Mouse (Mus musculus) limb, embryonic 13.5 days (tissue): ENCODE measurements around the gene Exoc3l. TPM values are rescaled to one million over a fixed set of nuclear protein-coding genes. Genes with fewer than 3 reads are reported as not detected.
A peak's percentile ranks its signal among the peaks of the same experiment; 100 is the strongest.

Experiments
- ATAC-seq: fragments of 200-750 bp; cut with Nextera tagmentation; 2 replicates; pipeline ENCODE4 v1.8.0; 2017; ENCODE audit warnings: low read depth, moderate number of reproducible peaks, moderate TSS enrichment; ENCODE audit not compliant: low FRiP score
- H3K27ac ChIP-seq: fragments of 300-500 bp; sonication (generic); 2 replicates; pipeline ENCODE4 v1.5.1; 2015; ENCODE audit warnings: inconsistent platforms, mild to moderate bottlenecking, moderate library complexity
- H3K27me3 ChIP-seq: fragments of 300-500 bp; sonication (generic); 2 replicates; pipeline ENCODE4 v1.6.1; 2015; ENCODE audit warnings: mild to moderate bottlenecking, inconsistent platforms
- H3K36me3 ChIP-seq: fragments of 300-500 bp; sonication (generic); 2 replicates; pipeline ENCODE4 v1.6.1; 2015; ENCODE audit warnings: inconsistent platforms, mild to moderate bottlenecking, moderate library complexity
- H3K4me1 ChIP-seq: fragments of 300-500 bp; sonication (generic); 2 replicates; pipeline ENCODE4 v1.6.1; 2015; ENCODE audit warnings: inconsistent platforms
- H3K4me2 ChIP-seq: fragments of 300-500 bp; sonication (generic); replicated peaks from 2 replicates; pipeline ENCODE4 v1.6.1; 2015; ENCODE audit warnings: inconsistent platforms, mild to moderate bottlenecking, moderate library complexity
- H3K4me3 ChIP-seq: fragments of 300-500 bp; sonication (generic); 2 replicates; pipeline ENCODE4 v1.5.1; 2015; ENCODE audit warnings: moderate library complexity, mild to moderate bottlenecking, inconsistent platforms
- H3K9ac ChIP-seq: fragments of 300-500 bp; sonication (generic); 2 replicates; pipeline ENCODE4 v1.6.1; 2015; ENCODE audit warnings: mild to moderate bottlenecking, inconsistent platforms
- H3K9me3 ChIP-seq: fragments of 300-500 bp; sonication (generic); 2 replicates; pipeline ENCODE4 v1.6.1; 2016; ENCODE audit warnings: inconsistent platforms
- WGBS: fragments of 180-500 bp; shearing (Covaris S2); methylation state at CpG from one replicate; pipeline ENCODE4 v1.1.7; 2015; 5-methylcytosine and 5-hydroxymethylcytosine counted together
- polyA plus RNA-seq: library from polyadenylated mRNA; unstranded; fragments of >200 nt; fragmentation: Nextera tagmentation; extraction: Ambion mirVana; gene quantifications from 2 replicates; pipeline ENCODE4 v1.2.1, GENCODE M21; 2015

The Exoc3l gene
- polyA plus RNA-seq, 1 experiment from 2014 or later: 9.1 TPM

DNA sequence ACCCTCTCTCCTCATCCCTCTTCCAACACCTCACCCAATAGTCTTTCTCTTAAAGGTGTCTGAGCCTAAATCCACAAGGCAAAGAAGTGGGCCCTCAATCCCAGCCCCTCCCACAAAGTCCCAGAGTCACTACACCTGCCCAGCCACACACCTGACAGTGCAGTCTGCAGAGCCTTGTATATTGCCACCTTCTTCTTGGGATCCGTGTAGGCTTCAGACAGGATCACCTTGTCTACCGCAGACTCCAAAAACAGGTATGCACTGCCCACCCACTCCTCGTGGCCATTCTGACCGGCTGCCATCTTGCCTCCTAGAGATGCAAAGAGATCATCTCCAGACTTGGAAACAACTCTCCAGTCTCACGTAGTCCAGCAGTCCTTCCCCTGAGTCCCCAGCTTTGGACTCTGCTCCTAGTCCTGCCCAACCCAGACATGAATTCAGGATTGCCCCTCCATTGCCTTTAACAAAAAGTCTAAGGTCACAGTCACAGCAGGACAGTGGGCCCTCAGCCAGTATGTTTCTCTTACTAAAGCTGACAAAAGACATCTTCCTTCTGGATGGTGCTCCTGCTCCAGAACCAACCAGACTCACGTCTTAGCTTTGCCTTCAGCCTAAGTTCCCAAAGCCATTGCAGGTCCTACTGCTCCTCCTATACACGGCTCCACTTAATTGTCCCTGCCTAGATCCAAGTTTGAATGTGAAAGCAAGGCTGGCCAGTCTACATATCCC, 35.4 kb downstream of the Exoc3l start:
- Histone ChIP-seq H3K9ac (no peak overlapping the region), H3K27ac (no peak overlapping the region), H3K27me3 (peaks cover 87% of the 10 kb centered on the region), H3K4me3 (no peak overlapping the region), H3K36me3 (no peaks in the 10 kb centered on the region), H3K4me2 (no peak overlapping the region), H3K4me1 (peaks cover 26% of the 10 kb centered on the region), H3K9me3 (peaks cover 5% of the 10 kb centered on the region; the same call in 1 of the 2 replicates)
- no peak for ATAC-seq
- WGBS: 59% methylated on average over 7 of the region's 7 CpGs

DNA sequence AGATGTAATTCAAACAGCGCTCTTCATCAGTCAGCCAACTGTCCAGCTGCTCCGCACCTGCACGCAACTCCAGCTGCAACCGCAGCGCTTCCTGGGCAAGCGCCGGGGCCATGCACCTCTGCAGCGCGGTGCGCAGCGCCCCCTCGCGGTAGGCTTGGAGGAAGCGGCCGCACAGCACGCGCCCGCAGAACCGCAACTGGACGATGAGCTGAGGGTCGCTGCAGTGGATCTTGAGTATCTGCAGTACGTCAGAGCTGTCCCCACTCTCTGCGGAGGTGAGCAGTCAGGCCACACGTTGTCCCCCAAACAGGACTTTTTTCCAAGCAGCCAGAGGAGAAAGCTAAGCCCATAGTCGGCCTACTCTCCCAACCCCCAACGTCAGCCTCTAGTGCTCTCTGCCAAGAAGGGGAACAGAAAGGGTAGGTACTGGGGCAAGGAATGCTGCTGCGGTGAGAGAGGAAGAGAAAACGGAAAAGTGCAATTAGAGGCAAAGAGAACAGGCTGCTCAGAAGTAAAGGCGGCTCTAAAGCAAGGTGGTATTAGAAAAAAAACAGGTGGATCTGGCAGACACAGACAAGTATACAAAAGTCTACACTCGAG, 36.1 kb downstream of the Exoc3l start:
- peaks cover 27% of the 10 kb centered on the region for H3K4me1 ChIP-seq
- H3K27me3 ChIP-seq: peaks cover 82% of the 10 kb centered on the region
- ATAC-seq: peak; percentile 24; the same call in 1 of the 2 replicates
- no peaks in the 10 kb centered on the region for H3K36me3 ChIP-seq
- H3K4me3 ChIP-seq: peak overlapping the region; percentile 44
- peaks cover 5% of the 10 kb centered on the region; the same call in 1 of the 2 replicates for H3K9me3 ChIP-seq
- 4% methylated on average over 30 of the region's 30 CpGs for WGBS
- H3K9ac ChIP-seq: peak overlapping the region; percentile 55
- peak overlapping the region; percentile 73 for H3K4me2 ChIP-seq
- no peak overlapping the region for H3K27ac ChIP-seq

DNA sequence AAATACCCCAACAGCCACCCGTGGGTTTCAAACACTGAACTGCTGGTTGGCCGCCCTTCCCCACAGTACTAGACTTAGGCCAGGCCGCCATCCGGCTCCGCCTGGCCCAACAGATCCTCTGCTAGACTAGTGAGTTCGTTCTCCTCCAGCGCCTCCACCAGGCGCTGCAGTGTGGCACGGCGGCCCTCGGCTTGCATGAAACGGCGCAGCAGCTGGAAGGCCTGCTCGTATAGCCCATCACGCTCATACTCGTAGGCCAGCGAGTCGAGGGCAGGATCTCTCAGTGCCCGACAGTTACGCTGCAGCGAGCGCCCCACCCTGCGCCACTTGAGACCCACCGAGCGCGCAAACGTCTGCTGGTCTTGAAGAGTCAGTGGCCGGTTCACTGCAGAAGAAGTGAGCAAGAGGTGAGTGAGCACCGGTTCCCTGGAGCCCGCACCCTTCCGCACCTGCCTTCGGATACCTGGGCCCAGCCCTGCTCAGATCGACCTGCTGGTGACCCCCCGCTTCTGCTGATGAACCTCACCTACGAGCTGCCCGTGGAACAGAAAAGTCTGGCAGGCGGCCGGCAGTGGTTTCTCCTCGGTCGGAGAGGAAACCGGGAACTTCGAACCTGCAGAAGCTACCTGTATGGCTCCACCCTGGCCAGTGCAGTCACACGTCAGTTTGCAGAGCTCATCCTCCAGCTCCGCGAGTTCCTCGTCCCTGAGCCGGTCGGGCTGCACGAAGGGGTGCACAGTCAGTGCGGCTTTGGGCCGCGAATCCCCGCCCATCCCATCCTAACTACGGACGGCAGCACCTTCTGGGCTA, 36.8 kb downstream of the Exoc3l start:
- peak; percentile 2; the same call in 1 of the 2 replicates for ATAC-seq

DNA sequence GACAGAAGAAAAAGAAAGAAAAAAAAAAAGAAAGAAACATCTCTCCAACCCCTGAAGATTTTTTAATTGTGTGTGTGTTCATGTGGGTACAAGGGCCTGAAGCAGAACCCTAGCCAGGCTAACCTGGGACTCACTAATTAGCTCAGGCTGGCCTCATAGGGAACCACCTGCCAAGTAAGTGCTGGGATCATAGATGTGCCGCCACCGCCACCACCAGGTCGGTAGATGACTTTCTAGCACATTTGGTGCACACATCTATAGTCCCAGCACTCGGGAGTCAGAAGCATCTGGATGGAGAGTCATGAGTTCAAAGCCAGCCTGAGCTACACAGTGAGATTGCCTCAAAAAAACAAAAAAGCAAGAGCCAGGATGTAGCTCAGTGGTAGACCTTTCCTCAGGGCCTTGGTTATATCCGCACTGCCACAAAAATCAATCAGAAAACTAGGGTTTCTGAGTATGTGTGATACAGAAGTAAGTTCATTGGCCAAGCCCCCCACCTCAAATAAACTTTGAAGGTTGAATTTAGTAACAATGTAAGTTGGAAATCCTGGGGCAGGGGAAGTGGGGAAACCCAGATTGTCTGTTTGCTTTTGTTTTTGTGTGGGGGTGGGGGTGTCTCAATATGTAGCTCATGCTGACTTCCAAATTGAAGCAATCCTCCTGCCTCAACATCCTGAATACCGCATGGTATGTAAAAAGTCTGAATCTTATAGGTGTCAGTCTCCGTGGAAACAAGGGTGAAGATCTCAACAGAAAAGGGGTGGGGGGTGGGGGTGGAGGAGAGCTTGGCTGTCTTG, 38.4 kb downstream of the Exoc3l start:
- WGBS: 71% methylated on average over 7 of the region's 7 CpGs
- no peak overlapping the region for H3K9ac ChIP-seq
- H3K4me3 ChIP-seq: no peak overlapping the region
- H3K4me2 ChIP-seq: no peak overlapping the region
- peaks cover 36% of the 10 kb centered on the region for H3K4me1 ChIP-seq
- no peak overlapping the region for H3K27ac ChIP-seq
- peaks cover 64% of the 10 kb centered on the region for H3K27me3 ChIP-seq
- H3K9me3 ChIP-seq: peaks cover 5% of the 10 kb centered on the region; the same call in 1 of the 2 replicates
- ATAC-seq: no peak
- peaks cover 8% of the 10 kb centered on the region for H3K36me3 ChIP-seq

More for the DNA sequence above, 36.8 kb downstream of the Exoc3l start:
- Histone ChIP-seq H3K9me3 (peaks cover 5% of the 10 kb centered on the region; the same call in 1 of the 2 replicates), H3K4me3 (peak overlapping the region; percentile 44), H3K4me2 (peak overlapping the region; percentile 73), H3K9ac (peak overlapping the region; percentile 55), H3K4me1 (peaks cover 26% of the 10 kb centered on the region), H3K27ac (no peak overlapping the region), H3K36me3 (no peaks in the 10 kb centered on the region), H3K27me3 (peaks cover 80% of the 10 kb centered on the region)
- WGBS: 3% methylated on average over 55 of the region's 55 CpGs

DNA sequence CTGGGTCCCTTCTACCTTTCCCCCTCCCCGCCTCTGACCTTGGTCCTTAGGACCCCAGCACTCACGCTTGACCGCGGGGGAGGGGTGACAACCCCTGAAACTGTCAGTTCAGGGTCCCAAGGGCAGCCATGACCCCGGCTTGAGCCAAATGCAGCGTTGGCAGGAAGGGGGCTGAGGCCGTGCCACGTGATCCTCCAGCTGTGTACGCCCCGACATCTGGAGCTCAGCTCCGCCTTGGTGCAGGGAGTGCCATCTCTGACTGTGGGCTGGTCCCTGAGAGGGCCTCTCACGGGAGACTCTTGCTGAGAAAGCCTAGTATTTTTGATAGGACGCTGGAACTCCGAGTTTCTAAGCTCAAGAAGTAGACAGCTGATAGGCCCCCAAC, 40.9 kb downstream of the Exoc3l start, which contains the start of gene B3gnt9:
Gene B3gnt9 (minus strand): TSS at position 188 of the 385 bp plus-strand sequence.
- peaks cover 32% of the 10 kb centered on the region for H3K36me3 ChIP-seq
- H3K4me2 ChIP-seq: peak within 1 kb of the TSS; percentile 90
- peak within 1 kb of the TSS; percentile 76 for H3K9ac ChIP-seq
- no peaks in the 10 kb centered on the region for H3K9me3 ChIP-seq
- peaks cover 42% of the 10 kb centered on the region for H3K27me3 ChIP-seq
- 1% methylated on average over 14 of the region's 14 CpGs for WGBS
- peak within 1 kb of the TSS; percentile 84 for H3K27ac ChIP-seq
- H3K4me1 ChIP-seq: peaks cover 35% of the 10 kb centered on the region
- peak within 1 kb of the TSS; percentile 63 for H3K4me3 ChIP-seq
- peak; percentile 77 for ATAC-seq

DNA sequence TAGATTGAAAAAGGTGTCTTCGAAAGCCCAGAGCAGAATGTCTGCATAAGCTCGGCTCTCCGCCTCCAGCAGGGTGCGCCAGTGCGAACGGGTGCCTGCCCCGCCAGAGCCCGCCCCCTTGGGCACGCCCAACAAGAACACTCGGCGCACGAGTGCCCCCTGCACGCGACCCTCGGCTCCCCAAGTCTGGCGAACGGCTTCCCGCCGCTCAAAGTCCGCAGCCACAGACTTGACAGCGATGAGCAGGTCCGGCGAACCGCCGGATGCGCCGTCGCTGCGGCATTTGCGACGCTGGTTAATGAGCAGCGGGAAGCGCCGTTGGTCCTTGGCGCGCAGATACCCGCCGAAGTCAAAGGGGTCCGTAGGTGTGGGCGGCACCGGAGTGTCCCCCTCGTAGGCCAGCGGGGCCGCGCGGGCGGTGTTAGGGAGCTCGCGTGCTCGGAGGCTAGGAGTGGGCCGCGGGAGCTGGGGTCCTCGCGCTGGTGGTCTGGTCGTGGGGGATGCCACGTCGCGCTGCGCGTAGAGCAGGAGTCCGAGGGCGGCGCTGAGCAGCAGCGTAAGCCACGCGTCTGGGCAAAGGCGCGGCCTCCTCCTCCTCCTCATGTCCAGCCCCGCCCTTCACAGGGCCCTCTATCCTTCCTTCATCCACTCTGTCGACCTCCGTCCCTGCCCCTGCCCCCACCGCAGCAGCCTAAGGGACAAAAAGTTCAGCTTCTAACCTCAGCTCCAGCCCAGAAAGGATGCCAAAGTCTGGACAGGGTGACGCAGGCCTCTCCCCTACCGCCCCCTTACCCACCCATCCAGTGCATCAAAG, 41.5 kb downstream of the Exoc3l start:
- Histone ChIP-seq H3K9ac (peak overlapping the region; percentile 76), H3K9me3 (no peaks in the 10 kb centered on the region), H3K36me3 (peaks cover 38% of the 10 kb centered on the region), H3K4me1 (peaks cover 29% of the 10 kb centered on the region), H3K4me3 (peak overlapping the region; percentile 63), H3K27me3 (peaks cover 36% of the 10 kb centered on the region), H3K27ac (peak overlapping the region; percentile 84), H3K4me2 (peak overlapping the region; percentile 90)
- under 1% methylated on average over 73 of the region's 74 CpGs for WGBS
- peak; percentile 87 for ATAC-seq

DNA sequence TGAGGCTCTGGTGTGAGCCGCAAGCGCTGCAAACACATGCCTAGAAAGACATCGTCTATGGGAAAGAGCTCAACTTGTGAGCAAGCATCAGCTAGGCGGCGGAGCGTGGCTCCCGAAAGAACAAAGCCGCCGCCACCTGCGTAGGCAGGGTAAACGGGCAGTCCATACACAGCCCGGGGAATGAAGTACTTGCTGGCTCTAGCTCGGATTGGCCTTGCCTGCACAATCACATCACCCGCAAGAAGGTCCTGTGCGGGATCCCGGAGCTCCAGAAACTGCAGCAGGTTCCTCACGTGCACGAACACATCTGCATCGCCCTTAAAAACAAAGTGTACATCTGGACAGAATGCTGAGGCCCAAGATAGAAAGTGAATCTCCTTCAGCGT, 42.1 kb downstream of the Exoc3l start:
- H3K27ac ChIP-seq: no peak overlapping the region; the same call in 1 of the 2 replicates
- peak overlapping the region; percentile 90 for H3K4me2 ChIP-seq
- peak overlapping the region; percentile 76 for H3K9ac ChIP-seq
- no peak for ATAC-seq
- peaks cover 23% of the 10 kb centered on the region for H3K4me1 ChIP-seq
- H3K27me3 ChIP-seq: peaks cover 30% of the 10 kb centered on the region
- peak overlapping the region; percentile 63 for H3K4me3 ChIP-seq
- peaks cover 44% of the 10 kb centered on the region for H3K36me3 ChIP-seq
- no peaks in the 10 kb centered on the region for H3K9me3 ChIP-seq
- WGBS: 35% methylated on average over 20 of the region's 20 CpGs

DNA sequence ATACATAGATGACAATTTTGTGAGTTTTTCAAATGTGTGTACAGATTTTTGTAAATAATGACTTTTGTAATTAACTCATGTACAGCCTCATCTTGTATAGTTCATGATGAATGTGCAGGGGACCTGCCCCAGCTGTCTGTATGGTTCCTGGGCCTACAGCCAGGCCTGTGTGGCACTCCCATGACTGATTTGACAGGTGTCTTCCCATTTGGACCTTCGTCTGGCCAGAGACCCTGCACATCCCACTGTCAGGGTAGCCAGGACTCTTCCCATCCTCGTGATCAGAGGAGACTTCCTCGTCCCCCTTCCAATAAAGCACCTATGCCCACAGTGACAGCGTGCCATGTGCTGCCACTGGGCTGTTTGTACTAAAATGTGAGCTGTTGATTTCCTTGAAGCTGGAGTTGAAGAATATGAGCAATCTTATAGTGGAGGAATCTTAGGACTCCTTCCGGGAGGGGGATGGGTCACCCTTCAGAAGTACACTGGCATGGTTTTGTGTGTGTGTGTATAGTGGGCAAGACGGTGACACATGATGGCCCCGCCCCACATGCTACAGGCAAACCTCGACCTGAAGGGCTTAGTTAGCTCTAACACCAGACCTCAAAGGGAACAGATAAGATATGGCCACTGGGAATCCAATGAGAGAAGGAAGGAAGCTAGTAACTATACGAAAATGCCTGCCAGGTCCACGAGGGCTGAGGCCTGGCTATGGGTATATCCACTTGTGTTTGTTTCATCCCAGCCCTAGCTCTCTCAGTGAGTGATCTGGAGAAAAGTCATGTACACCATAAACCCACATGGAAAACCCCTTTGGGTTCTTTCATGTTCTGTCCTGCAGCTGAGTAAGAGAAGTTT, 43.0 kb downstream of the Exoc3l start:
- Histone ChIP-seq H3K9me3 (no peaks in the 10 kb centered on the region), H3K36me3 (peaks cover 53% of the 10 kb centered on the region), H3K27me3 (peaks cover 21% of the 10 kb centered on the region), H3K4me3 (no peak overlapping the region), H3K9ac (0 out of 2 replicates have a peak overlapping the region, but pooled peaks have one; percentile 76), H3K4me2 (peak overlapping the region; percentile 90), H3K4me1 (peaks cover 20% of the 10 kb centered on the region), H3K27ac (no peak overlapping the region)
- 87% methylated on average over 10 of the region's 10 CpGs for WGBS
- ATAC-seq: no peak

DNA sequence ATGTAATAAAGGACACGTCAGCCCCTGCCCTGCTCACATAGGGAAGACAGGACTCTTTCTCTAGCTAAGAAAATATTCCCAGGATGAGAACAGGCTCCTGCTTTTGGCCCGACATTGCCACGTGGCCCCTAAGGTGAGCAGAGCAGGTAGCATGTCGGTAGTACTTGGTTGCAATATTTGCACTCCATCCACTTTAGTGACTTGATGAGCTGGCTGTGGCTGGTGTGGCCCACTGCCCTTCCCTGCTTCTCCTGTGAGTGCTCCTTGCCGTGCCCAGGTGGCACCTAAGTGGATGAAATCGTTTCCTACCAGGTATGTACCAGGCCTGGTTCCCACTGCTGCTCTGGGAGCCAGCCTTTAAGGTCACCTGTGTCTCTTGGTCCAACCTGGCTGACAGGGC, 43.9 kb downstream of the Exoc3l start:
- Histone ChIP-seq H3K4me1 (peaks cover 20% of the 10 kb centered on the region), H3K4me2 (no peak overlapping the region), H3K9me3 (no peaks in the 10 kb centered on the region), H3K9ac (no peak overlapping the region), H3K27me3 (peaks cover 13% of the 10 kb centered on the region), H3K27ac (no peak overlapping the region), H3K36me3 (peaks cover 60% of the 10 kb centered on the region), H3K4me3 (no peak overlapping the region)
- WGBS: 91% methylated on average over 6 of the region's 6 CpGs
- ATAC-seq: no peak

DNA sequence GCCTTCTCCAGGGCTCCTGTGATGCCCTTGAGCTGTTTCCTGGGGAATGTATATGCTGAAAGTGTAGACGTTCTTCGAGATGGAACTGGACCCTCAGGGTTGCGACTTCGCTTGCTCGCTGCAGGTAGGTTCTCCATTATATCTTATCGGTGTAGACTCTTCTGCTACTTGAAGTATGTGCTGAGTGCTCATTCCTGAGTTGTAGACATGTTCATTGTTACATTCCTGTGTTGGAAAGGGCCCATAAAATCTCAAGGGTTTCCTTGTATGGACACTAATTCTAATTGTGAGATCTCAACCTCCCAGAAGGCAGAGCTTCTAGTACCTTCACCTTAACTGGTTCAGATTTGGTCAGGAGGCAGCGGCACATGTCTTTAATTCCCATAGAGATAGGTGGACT, 54.9 kb downstream of the Exoc3l start:
- Histone ChIP-seq H3K27me3 (no peaks in the 10 kb centered on the region), H3K9me3 (no peaks in the 10 kb centered on the region), H3K4me2 (no peak overlapping the region), H3K4me1 (no peaks in the 10 kb centered on the region), H3K4me3 (no peak overlapping the region), H3K27ac (no peak overlapping the region), H3K9ac (no peak overlapping the region), H3K36me3 (peaks cover 56% of the 10 kb centered on the region)
- WGBS: 97% methylated on average over 7 of the region's 7 CpGs
- no peak for ATAC-seq
